Mouse (Mus musculus) left cerebral cortex, adult 9 months (tissue): ENCODE results near the gene Amn1.

Experiments
- DNase-seq, 2 experiments: peaks; one replicate each; pipeline ENCODE4 v3.0.0; 2022; ENCODE audit warnings: low spot score in 2 of 2

Amn1 gene

DNA sequence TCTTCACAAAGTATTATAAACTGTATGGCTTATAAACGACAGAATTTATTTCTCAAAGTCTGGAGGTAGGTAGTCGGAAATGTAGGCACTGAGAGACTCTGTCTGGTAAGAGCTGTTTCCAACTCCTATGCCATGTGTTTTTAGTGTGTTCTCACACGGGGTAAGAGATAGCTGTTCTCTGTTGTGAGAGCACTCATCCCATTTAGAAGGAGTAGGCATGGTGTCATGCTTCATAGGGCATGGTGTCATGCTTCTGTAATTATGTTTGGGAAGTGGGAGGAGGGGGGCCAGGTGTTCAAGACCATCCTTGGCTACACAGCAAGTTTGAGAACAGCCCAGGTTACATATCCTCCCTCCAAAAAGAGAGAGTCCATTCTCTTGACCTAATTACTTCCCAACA is 80.9 kb downstream of the Amn1 start:
- DNase-seq, result no peak
